Mouse (Mus musculus) forebrain, postnatal 0 days (tissue): ENCODE results near the gene Gabrg3. TPM values are rescaled to one million over a fixed set of nuclear protein-coding genes. Genes with fewer than 3 reads are reported as not detected.
A peak's percentile ranks its signal among the peaks of the same experiment; 100 is the strongest.

Experiments used
- ATAC-seq: fragments of 200-750 bp; cut with Nextera tagmentation; 2 replicates; pipeline ENCODE4 v1.8.0; 2017; ENCODE audit warnings: mild to moderate bottlenecking, moderate library complexity
- DNase-seq: peaks from one replicate; pipeline ENCODE4 v3.0.0-alpha.2; 2015
- H3K27ac ChIP-seq: fragments of 300-500 bp; sonication (generic); 2 replicates; pipeline ENCODE4 v1.5.1; 2014; ENCODE audit warnings: low read depth, mild to moderate bottlenecking, antibody characterized with exemption, low read length, moderate library complexity, mixed read lengths
- H3K27me3 ChIP-seq: fragments of 300-500 bp; sonication (generic); 2 replicates; pipeline ENCODE4 v1.6.1; 2014; ENCODE audit warnings: mild to moderate bottlenecking, low read length, mixed read lengths; ENCODE audit not compliant: insufficient read depth
- H3K36me3 ChIP-seq: fragments of 300-500 bp; sonication (generic); 2 replicates; pipeline ENCODE4 v1.6.1; 2014; ENCODE audit warnings: mild to moderate bottlenecking, moderate library complexity; ENCODE audit not compliant: insufficient read depth
- H3K4me1 ChIP-seq: fragments of 300-500 bp; sonication (generic); 2 replicates; pipeline ENCODE4 v1.6.1; 2014; ENCODE audit warnings: antibody characterized with exemption; ENCODE audit not compliant: insufficient read depth
- H3K4me2 ChIP-seq: fragments of 300-500 bp; sonication (generic); 2 replicates; pipeline ENCODE4 v1.6.1; 2014; ENCODE audit warnings: low read depth, mild to moderate bottlenecking, moderate library complexity
- H3K4me3 ChIP-seq: fragments of 300-500 bp; sonication (generic); 2 replicates; pipeline ENCODE4 v1.5.1; 2014; ENCODE audit warnings: low read depth, low read length, mixed read lengths
- H3K9ac ChIP-seq: fragments of 300-500 bp; sonication (generic); 2 replicates; pipeline ENCODE4 v1.6.1; 2014; ENCODE audit warnings: mild to moderate bottlenecking
- H3K9me3 ChIP-seq: fragments of 300-500 bp; sonication (generic); 2 replicates; pipeline ENCODE4 v1.6.1; 2016; ENCODE audit warnings: low read length
- CTCF ChIP-seq: sonication (generic); IDR thresholded peaks from 2 replicates; pipeline ENCODE4 v1.5.1; 2016; ENCODE audit warnings: antibody characterized with exemption, control low read depth, low read depth
- WGBS: fragments of 180-500 bp; shearing (Covaris S2); extraction: QIAGEN DNeasy Blood & Tissue Kit; methylation state at CpG from one replicate; pipeline ENCODE4 v1.1.7; 2014; 5-methylcytosine and 5-hydroxymethylcytosine counted together
- polyA plus RNA-seq: library from polyadenylated mRNA; unstranded; fragments of >200 nt; fragmentation: Nextera tagmentation; extraction: Ambion mirVana; gene quantifications from 2 replicates; pipeline ENCODE4 v1.2.1, GENCODE M21; 2015
- total RNA-seq: library from RNA; depleted of rRNA; stranded (reverse); fragments of >200 nt; gene quantifications from 2 replicates; pipeline ENCODE4 v1.2.3, GENCODE M21; 2014

Gabrg3 gene
- total and polyA plus RNA-seq, 2 experiments from 2014 or later = 9.6 to 21.6 TPM

DNA sequence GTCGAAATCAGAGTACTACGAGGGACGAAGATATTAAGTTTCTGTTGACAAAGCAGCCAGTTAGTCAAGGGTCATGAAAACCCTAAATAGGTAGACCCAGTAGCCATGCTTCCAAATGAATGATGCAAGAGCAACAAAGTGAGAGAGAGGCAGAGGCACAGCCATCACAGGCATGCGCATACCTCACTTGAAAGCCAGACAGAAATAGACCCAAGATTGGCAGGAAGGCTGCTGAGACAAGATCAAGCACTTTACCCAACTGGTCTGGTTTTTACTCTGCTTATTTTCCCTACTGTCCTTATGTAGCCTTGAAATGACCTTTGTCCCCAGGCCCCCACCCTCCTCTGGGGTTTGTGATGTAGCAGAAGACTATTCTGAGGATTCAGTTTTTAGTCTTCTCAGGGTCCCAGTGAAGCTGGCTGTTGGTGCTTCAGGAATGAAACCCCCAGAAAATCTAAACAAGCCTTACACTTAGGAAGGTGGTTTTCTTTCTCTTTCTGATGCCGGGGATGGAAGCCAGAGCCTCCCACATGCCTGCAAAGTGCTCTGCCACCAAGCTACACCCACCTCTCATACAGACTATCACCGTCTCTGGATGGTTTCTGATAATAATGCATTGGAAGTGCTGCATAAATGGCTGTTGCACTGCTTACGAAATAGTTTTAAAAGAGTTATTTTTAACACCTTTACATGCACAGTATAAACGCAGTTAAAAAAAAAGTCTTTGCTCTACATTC is 30.3 kb downstream of the Gabrg3 start:
- Histone ChIP-seq H3K27me3 (no peaks in the 10 kb centered on the region), H3K36me3 (no peaks in the 10 kb centered on the region), H3K4me1 (no peaks in the 10 kb centered on the region), H3K9ac (no peak overlapping the region), H3K27ac (no peak overlapping the region), H3K4me3 (no peak overlapping the region), H3K4me2 (no peak overlapping the region), H3K9me3 (no peaks in the 10 kb centered on the region)
- TF ChIP-seq CTCF = no peak
- ATAC-seq (no peak), DNase-seq (no peak)
- WGBS = 85% methylated on average over 8 of the region's 8 CpGs

DNA sequence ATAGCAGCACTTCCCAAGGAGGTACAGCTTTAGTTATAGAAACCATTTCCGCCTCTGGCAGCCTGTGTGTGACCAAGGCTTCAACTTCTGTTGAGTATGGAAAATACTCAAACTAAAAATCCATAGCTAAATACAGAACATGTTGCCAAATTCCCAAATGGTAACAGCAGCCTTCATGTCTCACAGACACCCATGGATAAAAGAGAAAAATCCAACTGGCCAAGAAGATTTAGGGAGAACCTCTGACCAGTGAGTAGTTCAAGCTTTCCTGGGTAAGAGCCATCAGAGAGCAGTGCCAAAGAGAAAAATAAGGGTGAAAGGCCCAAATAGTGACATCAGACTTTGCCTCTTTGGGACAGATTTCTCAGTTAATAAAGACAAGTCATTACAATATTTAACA is 38.2 kb downstream of the Gabrg3 start:
- TF ChIP-seq CTCF = no peak
- Histone ChIP-seq H3K4me1 (no peaks in the 10 kb centered on the region), H3K4me2 (no peak overlapping the region), H3K4me3 (no peak overlapping the region), H3K9ac (no peak overlapping the region), H3K36me3 (no peaks in the 10 kb centered on the region), H3K9me3 (no peaks in the 10 kb centered on the region), H3K27me3 (no peaks in the 10 kb centered on the region), H3K27ac (no peak overlapping the region)
- DNase-seq (no peak), ATAC-seq (no peak)
- 91% methylated on average over 1 of the region's 1 CpGs for WGBS

DNA sequence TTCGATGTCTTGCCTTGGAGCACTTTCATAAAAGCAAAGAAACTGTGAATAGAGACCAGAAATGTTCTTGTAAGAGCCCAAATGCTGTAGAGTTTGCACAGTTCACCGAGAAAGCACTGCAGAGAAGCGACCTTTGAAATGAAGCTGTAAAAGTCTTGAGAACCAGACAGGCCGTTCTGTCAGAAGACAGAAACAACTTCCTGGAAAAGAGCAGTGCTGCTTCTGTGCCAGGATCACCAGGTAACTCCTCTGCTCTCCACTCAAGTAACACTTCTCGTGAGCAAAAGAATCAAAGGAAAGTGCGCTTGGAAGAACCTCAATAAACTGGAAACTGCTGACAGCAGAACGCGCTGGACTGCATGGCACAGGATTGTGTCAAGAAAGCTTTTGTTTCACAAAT is 45.1 kb downstream of the Gabrg3 start:
- H3K9ac ChIP-seq = no peak overlapping the region
- no peak for TF ChIP-seq CTCF
- H3K9me3 ChIP-seq = no peaks in the 10 kb centered on the region
- H3K27me3 ChIP-seq = no peaks in the 10 kb centered on the region
- no peak for DNase-seq
- ATAC-seq = no peak
- H3K27ac ChIP-seq = no peak overlapping the region
- no peak overlapping the region for H3K4me2 ChIP-seq
- WGBS = 50% methylated on average over 8 of the region's 8 CpGs
- H3K4me3 ChIP-seq = no peak overlapping the region
- no peaks in the 10 kb centered on the region for H3K4me1 ChIP-seq
- no peaks in the 10 kb centered on the region for H3K36me3 ChIP-seq

DNA sequence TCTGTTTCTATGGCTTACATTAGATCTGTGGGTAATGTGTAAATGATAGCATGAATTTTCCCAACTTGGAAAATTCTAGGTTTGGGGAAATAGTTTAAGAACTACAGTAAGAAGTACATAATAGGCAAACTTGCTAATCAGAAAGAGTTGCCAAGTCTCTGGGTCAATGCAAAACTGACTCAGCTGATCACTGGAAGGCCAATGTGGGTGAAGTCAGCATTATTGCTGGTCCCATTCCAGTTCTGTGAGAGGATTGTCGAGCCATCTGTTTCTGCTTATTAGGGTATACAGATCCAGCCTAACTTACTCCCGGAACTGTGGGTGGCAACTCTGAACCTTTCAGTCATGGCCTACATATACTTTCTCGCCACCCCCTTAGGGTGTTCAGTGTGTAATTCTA is 55.8 kb downstream of the Gabrg3 start:
- Histone ChIP-seq H3K4me1 (no peaks in the 10 kb centered on the region), H3K9ac (no peak overlapping the region), H3K36me3 (no peaks in the 10 kb centered on the region), H3K27ac (no peak overlapping the region), H3K27me3 (no peaks in the 10 kb centered on the region), H3K4me3 (no peak overlapping the region), H3K4me2 (no peak overlapping the region), H3K9me3 (no peaks in the 10 kb centered on the region)
- 85% methylated on average over 3 of the region's 3 CpGs for WGBS
- ATAC-seq (no peak), DNase-seq (no peak)
- no peak for TF ChIP-seq CTCF

DNA sequence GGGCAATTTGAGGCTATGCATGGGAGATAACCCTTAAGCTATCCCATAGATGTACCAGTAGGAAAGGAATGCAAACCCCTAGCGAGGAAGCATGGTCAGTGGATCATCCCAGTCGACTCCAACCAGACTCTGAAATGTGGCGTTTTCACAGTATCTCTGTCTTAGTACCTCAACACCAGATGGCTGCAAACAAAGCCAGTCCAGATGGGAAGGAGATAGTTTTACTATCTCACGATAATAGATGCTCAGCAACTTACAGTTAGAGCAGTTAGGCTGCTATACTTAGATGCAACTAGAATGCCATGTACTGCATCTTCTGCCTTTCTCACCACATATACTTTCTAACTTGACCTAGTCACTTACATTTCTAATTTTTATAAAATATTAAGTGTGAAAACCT is 56.7 kb downstream of the Gabrg3 start:
- DNase-seq (no peak), ATAC-seq (no peak)
- Histone ChIP-seq H3K4me2 (no peak overlapping the region), H3K9me3 (no peaks in the 10 kb centered on the region), H3K4me3 (no peak overlapping the region), H3K27ac (no peak overlapping the region), H3K9ac (no peak overlapping the region), H3K27me3 (no peaks in the 10 kb centered on the region), H3K4me1 (no peaks in the 10 kb centered on the region), H3K36me3 (no peaks in the 10 kb centered on the region)
- 71% methylated on average over 4 of the region's 4 CpGs for WGBS
- TF ChIP-seq CTCF = no peak

DNA sequence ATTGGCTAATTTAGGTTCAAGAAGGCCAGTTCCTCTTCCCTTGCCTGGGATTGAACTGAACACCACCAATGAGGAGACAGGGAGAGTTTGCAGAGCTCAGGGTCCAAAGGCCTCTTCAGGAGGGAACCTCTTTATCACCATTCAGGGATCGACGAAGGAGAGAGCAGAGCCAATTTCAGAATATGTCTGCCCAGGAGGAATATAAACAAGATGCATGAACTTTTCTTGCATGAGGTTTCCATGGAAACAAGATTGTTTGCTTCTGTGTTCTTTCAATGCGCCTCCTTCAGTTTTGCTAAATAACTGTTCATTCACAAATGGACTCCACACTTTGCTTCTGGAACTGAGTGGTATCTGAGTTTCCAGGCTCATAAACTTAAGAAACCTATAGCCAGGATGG is 62.5 kb downstream of the Gabrg3 start:
- ATAC-seq (peak; percentile 76), DNase-seq (no peak)
- WGBS = 28% methylated on average over 3 of the region's 3 CpGs

DNA sequence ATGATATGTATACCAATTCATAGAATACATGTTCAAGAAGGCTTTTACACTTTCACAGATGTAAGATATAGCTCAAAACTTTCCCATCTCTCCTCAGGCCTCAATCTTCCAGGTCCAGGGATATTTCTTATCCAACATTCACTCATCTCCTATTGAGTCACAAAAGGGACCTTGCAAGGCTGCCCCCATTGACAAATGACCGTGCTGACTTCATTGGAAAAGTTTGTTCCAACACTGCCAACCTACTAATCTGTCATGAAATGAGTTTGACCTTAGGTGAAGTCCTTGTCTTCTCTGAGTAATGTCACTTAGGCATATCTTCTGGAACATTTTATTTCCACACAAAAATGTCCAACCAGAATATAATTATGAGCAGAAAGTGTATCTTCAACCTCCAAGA is 64.9 kb downstream of the Gabrg3 start:
- ATAC-seq (no peak), DNase-seq (no peak)
- WGBS = 85% methylated on average over 1 of the region's 1 CpGs
- Histone ChIP-seq H3K9me3 (no peaks in the 10 kb centered on the region), H3K9ac (no peak overlapping the region), H3K4me2 (no peak overlapping the region), H3K4me1 (no peaks in the 10 kb centered on the region), H3K4me3 (no peak overlapping the region), H3K27ac (no peak overlapping the region), H3K27me3 (no peaks in the 10 kb centered on the region), H3K36me3 (no peaks in the 10 kb centered on the region)
- TF ChIP-seq CTCF = no peak

More for the DNA sequence above, 62.5 kb downstream of the Gabrg3 start:
- no peak overlapping the region for H3K9ac ChIP-seq
- 0 out of 2 replicates have a peak, but pooled peaks have one; percentile 26 for TF ChIP-seq CTCF
- no peak overlapping the region for H3K4me2 ChIP-seq
- H3K36me3 ChIP-seq = no peaks in the 10 kb centered on the region
- H3K27me3 ChIP-seq = no peaks in the 10 kb centered on the region
- H3K4me1 ChIP-seq = no peaks in the 10 kb centered on the region
- H3K27ac ChIP-seq = 0 out of 2 replicates have a peak overlapping the region, but pooled peaks have one; percentile 9
- no peak overlapping the region for H3K4me3 ChIP-seq
- no peaks in the 10 kb centered on the region for H3K9me3 ChIP-seq
